Mouse (Mus musculus) hindbrain, embryonic 14.5 days (tissue): ENCODE measurements around the gene Tmprss11e. TPM values are rescaled to one million over a fixed set of nuclear protein-coding genes. Genes with fewer than 3 reads are reported as not detected.
A peak's percentile ranks its signal among the peaks of the same experiment; 100 is the strongest.

Source experiments
- ATAC-seq: fragments of 200-750 bp; cut with Nextera tagmentation; 2 replicates; pipeline ENCODE4 v1.8.0; 2017; ENCODE audit warnings: moderate number of reproducible peaks, mild to moderate bottlenecking, moderate TSS enrichment, moderate library complexity; ENCODE audit not compliant: low FRiP score
- DNase-seq: peaks from one replicate; pipeline ENCODE4 v3.0.0-alpha.2; 2015; ENCODE audit warnings: low spot score
- H3K27ac ChIP-seq: fragments of 300-500 bp; sonication (generic); 2 replicates; pipeline ENCODE4 v1.5.1; 2014; ENCODE audit warnings: mild to moderate bottlenecking, moderate library complexity
- H3K27me3 ChIP-seq: fragments of 300-500 bp; sonication (generic); 2 replicates; pipeline ENCODE4 v1.6.1; 2014; ENCODE audit warnings: mild to moderate bottlenecking, low read length, mixed read lengths; ENCODE audit not compliant: control insufficient read depth, insufficient read depth
- H3K36me3 ChIP-seq: fragments of 300-500 bp; sonication (generic); replicated peaks from 2 replicates; pipeline ENCODE4 v1.6.1; 2014; ENCODE audit not compliant: control insufficient read depth, insufficient read depth
- H3K4me1 ChIP-seq: fragments of 300-500 bp; sonication (generic); replicated peaks from 2 replicates; pipeline ENCODE4 v1.6.1; 2014; ENCODE audit warnings: antibody characterized with exemption, low read length, mixed read lengths; ENCODE audit not compliant: control insufficient read depth, insufficient read depth
- H3K4me2 ChIP-seq: fragments of 300-500 bp; sonication (generic); replicated peaks from 2 replicates; pipeline ENCODE4 v1.6.1; 2014; ENCODE audit warnings: mild to moderate bottlenecking, moderate library complexity
- H3K4me3 ChIP-seq: fragments of 300-500 bp; sonication (generic); replicated peaks from 2 replicates; pipeline ENCODE4 v1.5.1; 2014; ENCODE audit warnings: mild to moderate bottlenecking, low read length
- H3K9ac ChIP-seq: fragments of 300-500 bp; sonication (generic); 2 replicates; pipeline ENCODE4 v1.6.1; 2014
- H3K9me3 ChIP-seq: fragments of 300-500 bp; sonication (generic); 2 replicates; pipeline ENCODE4 v1.6.1; 2016; ENCODE audit warnings: low read length; ENCODE audit not compliant: control insufficient read depth
- WGBS: fragments of 180-500 bp; shearing (Covaris S2); extraction: QIAGEN DNeasy Blood & Tissue Kit; methylation state at CpG from one replicate; pipeline ENCODE4 v1.1.7; 2014; 5-methylcytosine and 5-hydroxymethylcytosine counted together
- polyA plus RNA-seq: library from polyadenylated mRNA; unstranded; fragments of >200 nt; fragmentation: Nextera tagmentation; extraction: Ambion mirVana; gene quantifications from 2 replicates; pipeline ENCODE4 v1.2.1, GENCODE M21; 2014

Gene Tmprss11e
- polyA plus RNA-seq, 1 experiment from 2014 or later, result 0.05 TPM

GRCm38 (mm10) chr5:86704923-86705322, 40.7 kb downstream of the Tmprss11e start:
- no peaks in the 10 kb centered on the region for H3K27me3 ChIP-seq
- WGBS, result 85% methylated on average over 3 of the region's 3 CpGs
- H3K9me3 ChIP-seq, result no peaks in the 10 kb centered on the region
- no peak for DNase-seq
- no peak for ATAC-seq
- H3K4me2 ChIP-seq, result no peak overlapping the region
- H3K4me3 ChIP-seq, result no peak overlapping the region
- H3K27ac ChIP-seq, result no peak overlapping the region
- no peak overlapping the region for H3K9ac ChIP-seq
- no peaks in the 10 kb centered on the region for H3K36me3 ChIP-seq
- no peaks in the 10 kb centered on the region for H3K4me1 ChIP-seq

GRCm38 (mm10) chr5:86684667-86685066, 60.9 kb downstream of the Tmprss11e start:
- Histone ChIP-seq H3K27ac (no peak overlapping the region), H3K4me1 (no peaks in the 10 kb centered on the region), H3K4me2 (no peak overlapping the region), H3K36me3 (no peaks in the 10 kb centered on the region), H3K9me3 (no peaks in the 10 kb centered on the region), H3K27me3 (no peaks in the 10 kb centered on the region), H3K9ac (no peak overlapping the region), H3K4me3 (no peak overlapping the region)
- WGBS, result 64% methylated on average over 4 of the region's 4 CpGs
- no peak for ATAC-seq
- peak; percentile 66 for DNase-seq

GRCm38 (mm10) chr5:86676262-86676661, 69.4 kb downstream of the Tmprss11e start, which contains the start of gene Tmprss11b:
Tmprss11b (minus strand) TSS chr5:86676362.
- WGBS, result 87% methylated on average over 5 of the region's 5 CpGs
- Histone ChIP-seq H3K9ac (no peak within 1 kb of the TSS), H3K4me3 (no peak within 1 kb of the TSS), H3K36me3 (no peaks in the 10 kb centered on the region), H3K27me3 (no peaks in the 10 kb centered on the region), H3K9me3 (no peaks in the 10 kb centered on the region), H3K4me2 (no peak within 1 kb of the TSS), H3K27ac (no peak within 1 kb of the TSS), H3K4me1 (no peaks in the 10 kb centered on the region)
- DNase-seq, result no peak
- no peak for ATAC-seq

Other genes with a start within 250 kb of the Tmprss11e start
- gene Tmprss11g, start 227.2 kb downstream of the Tmprss11e start, polyA plus RNA-seq, result 0.07 TPM in 1 of 2 replicates, not detected in the other
- gene Tmprss11f, start 113.4 kb downstream of the Tmprss11e start, polyA plus RNA-seq, result not detected in 2 replicates
- gene Tmprss11b, start 69.5 kb downstream of the Tmprss11e start, polyA plus RNA-seq, result not detected in 2 replicates
- 40.1 and 40.2 TPM in 2 replicates for gene Ythdc1, start 58.4 kb upstream of the Tmprss11e start, polyA plus RNA-seq
- not detected in 2 replicates for gene Ugt2b34, start 161.1 kb upstream of the Tmprss11e start, polyA plus RNA-seq
- gene Ugt2b1, start 180.7 kb upstream of the Tmprss11e start, polyA plus RNA-seq, result not detected in 2 replicates